Mouse (Mus musculus) embryonic facial prominence, embryonic 12.5 days (tissue): ENCODE measurements around the gene Nbeal1. TPM values are rescaled to one million over a fixed set of nuclear protein-coding genes. Genes with fewer than 3 reads are reported as not detected.

Experiments used
- ATAC-seq: fragments of 200-750 bp; cut with Nextera tagmentation; 2 replicates; pipeline ENCODE4 v1.8.0; 2017; ENCODE audit not compliant: insufficient number of reproducible peaks, insufficient read depth, low FRiP score, low TSS enrichment
- H3K27ac ChIP-seq: fragments of 300-500 bp; sonication (generic); 2 replicates; pipeline ENCODE4 v1.5.1; 2016; ENCODE audit warnings: mild to moderate bottlenecking
- H3K27me3 ChIP-seq: fragments of 300-500 bp; sonication (generic); 2 replicates; pipeline ENCODE4 v1.6.1; 2016; ENCODE audit warnings: mild to moderate bottlenecking, moderate library complexity
- H3K36me3 ChIP-seq: fragments of 300-500 bp; sonication (generic); 2 replicates; pipeline ENCODE4 v1.6.1; 2016; ENCODE audit warnings: mild to moderate bottlenecking
- H3K4me1 ChIP-seq: fragments of 300-500 bp; sonication (generic); 2 replicates; pipeline ENCODE4 v1.6.1; 2016
- H3K4me2 ChIP-seq: fragments of 300-500 bp; sonication (generic); replicated peaks from 2 replicates; pipeline ENCODE4 v1.6.1; 2016; ENCODE audit warnings: mild to moderate bottlenecking, moderate library complexity
- H3K4me3 ChIP-seq: fragments of 300-500 bp; sonication (generic); 2 replicates; pipeline ENCODE4 v1.5.1; 2016; ENCODE audit warnings: mild to moderate bottlenecking
- H3K9ac ChIP-seq: fragments of 300-500 bp; sonication (generic); 2 replicates; pipeline ENCODE4 v1.6.1; 2016; ENCODE audit warnings: mild to moderate bottlenecking, moderate library complexity
- H3K9me3 ChIP-seq: fragments of 300-500 bp; sonication (generic); 2 replicates; pipeline ENCODE4 v1.6.1; 2016; ENCODE audit warnings: mild to moderate bottlenecking, moderate library complexity
- WGBS: fragments of 180-500 bp; shearing (Covaris S2); methylation state at CpG from one replicate; pipeline ENCODE4 v1.1.7; 2016; 5-methylcytosine and 5-hydroxymethylcytosine counted together
- polyA plus RNA-seq: library from polyadenylated mRNA; unstranded; fragments of >200 nt; fragmentation: Nextera tagmentation; extraction: Ambion mirVana; gene quantifications from 2 replicates; pipeline ENCODE4 v1.2.1, GENCODE M21; 2016

The Nbeal1 gene
- polyA plus RNA-seq, 1 experiment from 2014 or later = 10.6 TPM

GRCm38 (mm10) chr1:60188454-60188853 is 8.1 kb downstream of the Nbeal1 start:
- ATAC-seq = no peak
- Histone ChIP-seq H3K27ac (no peak overlapping the region), H3K9ac (no peak overlapping the region), H3K4me3 (no peak overlapping the region), H3K4me1 (no peaks in the 10 kb centered on the region), H3K27me3 (no peaks in the 10 kb centered on the region), H3K9me3 (no peaks in the 10 kb centered on the region), H3K4me2 (no peak overlapping the region), H3K36me3 (no peaks in the 10 kb centered on the region; the same call in 1 of the 2 replicates)

- Histone ChIP-seq H3K27me3 (no peaks in the 10 kb centered on the region), H3K9me3 (no peaks in the 10 kb centered on the region), H3K9ac (no peak overlapping the region), H3K4me1 (no peaks in the 10 kb centered on the region), H3K27ac (no peak overlapping the region), H3K36me3 (peaks cover 11% of the 10 kb centered on the region), H3K4me2 (no peak overlapping the region), H3K4me3 (no peak overlapping the region)
- ATAC-seq = no peak
- 72% methylated on average over 3 of the region's 3 CpGs for WGBS
These were observed 16.4 kb downstream of the Nbeal1 start for GRCm38 (mm10) chr1:60196813-60197212.

- no peak overlapping the region for H3K9ac ChIP-seq
- WGBS = 82% methylated on average over 4 of the region's 4 CpGs
- H3K4me3 ChIP-seq = no peak overlapping the region
- peaks cover 30% of the 10 kb centered on the region for H3K36me3 ChIP-seq
- no peak overlapping the region for H3K4me2 ChIP-seq
- no peaks in the 10 kb centered on the region for H3K4me1 ChIP-seq
- no peaks in the 10 kb centered on the region for H3K27me3 ChIP-seq
- H3K27ac ChIP-seq = no peak overlapping the region
- ATAC-seq = no peak
- no peaks in the 10 kb centered on the region for H3K9me3 ChIP-seq
These were observed 18.6 kb downstream of the Nbeal1 start for GRCm38 (mm10) chr1:60199006-60199405.

- Histone ChIP-seq H3K36me3 (peaks cover 28% of the 10 kb centered on the region), H3K27ac (no peak overlapping the region), H3K4me3 (no peak overlapping the region), H3K9ac (no peak overlapping the region), H3K27me3 (no peaks in the 10 kb centered on the region), H3K4me2 (no peak overlapping the region), H3K4me1 (no peaks in the 10 kb centered on the region), H3K9me3 (no peaks in the 10 kb centered on the region)
- no peak for ATAC-seq
- WGBS = 92% methylated on average over 4 of the region's 4 CpGs
These were observed 55.9 kb downstream of the Nbeal1 start for GRCm38 (mm10) chr1:60236261-60236660.

- no peak for ATAC-seq
- H3K9me3 ChIP-seq = no peaks in the 10 kb centered on the region
- no peaks in the 10 kb centered on the region for H3K27me3 ChIP-seq
- no peak overlapping the region for H3K4me2 ChIP-seq
- H3K27ac ChIP-seq = no peak overlapping the region
- H3K4me1 ChIP-seq = no peaks in the 10 kb centered on the region
- peaks cover 25% of the 10 kb centered on the region for H3K36me3 ChIP-seq
- no peak overlapping the region for H3K9ac ChIP-seq
- no peak overlapping the region for H3K4me3 ChIP-seq
These were observed 60.0 kb downstream of the Nbeal1 start for GRCm38 (mm10) chr1:60240430-60240829.

- Histone ChIP-seq H3K9ac (no peak overlapping the region), H3K4me2 (no peak overlapping the region), H3K4me1 (no peaks in the 10 kb centered on the region), H3K27ac (no peak overlapping the region), H3K9me3 (no peaks in the 10 kb centered on the region), H3K4me3 (no peak overlapping the region), H3K36me3 (peaks cover 17% of the 10 kb centered on the region; the same call in 1 of the 2 replicates), H3K27me3 (no peaks in the 10 kb centered on the region)
- no peak for ATAC-seq
- WGBS = 90% methylated on average over 3 of the region's 3 CpGs
These were observed 87.7 kb downstream of the Nbeal1 start for GRCm38 (mm10) chr1:60268113-60268512.

GRCm38 (mm10) chr1:60269314-60269713 is 88.9 kb downstream of the Nbeal1 start:
- Histone ChIP-seq H3K4me2 (no peak overlapping the region), H3K9me3 (no peaks in the 10 kb centered on the region), H3K27me3 (no peaks in the 10 kb centered on the region), H3K36me3 (peaks cover 8% of the 10 kb centered on the region; the same call in 1 of the 2 replicates), H3K4me1 (no peaks in the 10 kb centered on the region), H3K27ac (no peak overlapping the region), H3K9ac (no peak overlapping the region), H3K4me3 (no peak overlapping the region)
- ATAC-seq = no peak

- Histone ChIP-seq H3K4me3 (no peak overlapping the region), H3K27ac (no peak overlapping the region), H3K9ac (no peak overlapping the region), H3K9me3 (no peaks in the 10 kb centered on the region), H3K4me1 (no peaks in the 10 kb centered on the region), H3K27me3 (no peaks in the 10 kb centered on the region), H3K36me3 (0 out of 2 replicates have a peak, but pooled peaks cover 10% of the 10 kb centered on the region), H3K4me2 (no peak overlapping the region)
- ATAC-seq = no peak
- WGBS = 77% methylated on average over 2 of the region's 2 CpGs
These were observed 92.1 kb downstream of the Nbeal1 start for GRCm38 (mm10) chr1:60272471-60272870.

- WGBS = 80% methylated on average over 1 of the region's 1 CpGs
These were observed 113.5 kb downstream of the Nbeal1 start for GRCm38 (mm10) chr1:60293921-60294320.

GRCm38 (mm10) chr1:60342808-60343629 is 162.6 kb downstream of the Nbeal1 start, which contains the start of gene Cyp20a1:
Gene Cyp20a1, plus strand, starts transcription at chr1:60343323.
- peak within 1 kb of the TSS; percentile 68 for H3K4me3 ChIP-seq
- H3K27me3 ChIP-seq = no peaks in the 10 kb centered on the region
- peak; percentile 98 for ATAC-seq
- H3K27ac ChIP-seq = peak within 1 kb of the TSS; percentile 94
- peak within 1 kb of the TSS; percentile 66 for H3K9ac ChIP-seq
- H3K4me1 ChIP-seq = 0 out of 2 replicates have a peak, but pooled peaks cover 7% of the 10 kb centered on the region
- no peaks in the 10 kb centered on the region for H3K9me3 ChIP-seq
- H3K36me3 ChIP-seq = 0 out of 2 replicates have a peak, but pooled peaks cover 4% of the 10 kb centered on the region
- H3K4me2 ChIP-seq = peak within 1 kb of the TSS; percentile 68
- WGBS = under 1% methylated on average over 60 of the region's 60 CpGs

More at GRCm38 (mm10) chr1:60293921-60294320, 113.5 kb downstream of the Nbeal1 start:
- ATAC-seq = no peak
- H3K9me3 ChIP-seq = no peaks in the 10 kb centered on the region
- no peak overlapping the region for H3K4me2 ChIP-seq
- no peak overlapping the region for H3K4me3 ChIP-seq
- no peak overlapping the region for H3K27ac ChIP-seq
- no peak overlapping the region for H3K9ac ChIP-seq
- H3K27me3 ChIP-seq = no peaks in the 10 kb centered on the region
- H3K36me3 ChIP-seq = peaks cover 17% of the 10 kb centered on the region
- no peaks in the 10 kb centered on the region for H3K4me1 ChIP-seq

- H3K4me1 ChIP-seq = 0 out of 2 replicates have a peak, but pooled peaks cover 7% of the 10 kb centered on the region
- H3K27ac ChIP-seq = peak overlapping the region; percentile 94
- 0 out of 2 replicates have a peak, but pooled peaks have one; percentile 5 for ATAC-seq
- WGBS = 16% methylated on average over 14 of the region's 14 CpGs
- 0 out of 2 replicates have a peak, but pooled peaks cover 4% of the 10 kb centered on the region for H3K36me3 ChIP-seq
- H3K9ac ChIP-seq = peak overlapping the region; percentile 66
- no peaks in the 10 kb centered on the region for H3K9me3 ChIP-seq
- no peaks in the 10 kb centered on the region for H3K27me3 ChIP-seq
- peak overlapping the region; percentile 68 for H3K4me2 ChIP-seq
- H3K4me3 ChIP-seq = peak overlapping the region; percentile 68
These were observed 163.4 kb downstream of the Nbeal1 start for GRCm38 (mm10) chr1:60343630-60344455.
